Mouse (Mus musculus) heart, embryonic 16.5 days (tissue): ENCODE results near the gene Gm13277. TPM values are rescaled to one million over a fixed set of nuclear protein-coding genes. Genes with fewer than 3 reads are reported as not detected.
"Not testable (repeated sequence)": the region's sequence is repeated elsewhere in the genome, so short reads cannot be mapped to it uniquely, and the experiment has no call there.

Experiments used
- ATAC-seq: fragments of 200-750 bp; cut with Nextera tagmentation; replicated peaks from 2 replicates; pipeline ENCODE4 v1.8.0; 2017; ENCODE audit warnings: moderate number of reproducible peaks; ENCODE audit not compliant: insufficient read depth, low FRiP score; ENCODE audit errors: extremely low read depth
- H3K27ac ChIP-seq: fragments of 300-500 bp; sonication (generic); 2 replicates; pipeline ENCODE4 v1.5.1; 2014; ENCODE audit warnings: mild to moderate bottlenecking, low read length, control low read depth, moderate library complexity
- H3K27me3 ChIP-seq: fragments of 300-500 bp; sonication (generic); 2 replicates; pipeline ENCODE4 v1.6.1; 2014; ENCODE audit warnings: low read length, mixed read lengths; ENCODE audit not compliant: control insufficient read depth, insufficient read depth
- H3K36me3 ChIP-seq: fragments of 300-500 bp; sonication (generic); 2 replicates; pipeline ENCODE4 v1.6.1; 2014; ENCODE audit not compliant: control insufficient read depth, insufficient read depth
- H3K4me1 ChIP-seq: fragments of 300-500 bp; sonication (generic); 2 replicates; pipeline ENCODE4 v1.6.1; 2014; ENCODE audit warnings: low read length, mixed read lengths; ENCODE audit not compliant: control insufficient read depth, insufficient read depth
- H3K4me2 ChIP-seq: fragments of 300-500 bp; sonication (generic); 2 replicates; pipeline ENCODE4 v1.6.1; 2014; ENCODE audit warnings: low read depth, mild to moderate bottlenecking, control low read depth, low read length
- H3K4me3 ChIP-seq: fragments of 300-500 bp; sonication (generic); 2 replicates; pipeline ENCODE4 v1.5.1; 2014; ENCODE audit warnings: mild to moderate bottlenecking, control low read depth, low read length
- H3K9ac ChIP-seq: fragments of 300-500 bp; sonication (generic); 2 replicates; pipeline ENCODE4 v1.6.1; 2014; ENCODE audit warnings: low read length, control low read depth
- H3K9me3 ChIP-seq: fragments of 300-500 bp; sonication (generic); replicated peaks from 2 replicates; pipeline ENCODE4 v1.6.1; 2016; ENCODE audit warnings: low read length; ENCODE audit not compliant: control insufficient read depth
- WGBS: fragments of 180-500 bp; shearing (Covaris S2); extraction: QIAGEN DNeasy Blood & Tissue Kit; methylation state at CpG from one replicate; pipeline ENCODE4 v1.1.7; 2014; 5-methylcytosine and 5-hydroxymethylcytosine counted together
- polyA plus RNA-seq: library from polyadenylated mRNA; unstranded; fragments of >200 nt; fragmentation: Nextera tagmentation; extraction: Ambion mirVana; gene quantifications from 2 replicates; pipeline ENCODE4 v1.2.1, GENCODE M21; 2015

Gene Gm13277
- polyA plus RNA-seq, 1 experiment from 2014 or later = not detected

- H3K4me2 ChIP-seq = not testable (repeated sequence)
- WGBS = no CpG with 5 or more reads among the region's 29 CpGs
These were observed 14.5 kb downstream of the Gm13277 start, which contains the start of gene Gm13287 for GRCm38 (mm10) chr4:88802954-88803353. Gm13287 (plus strand) TSS chr4:88803254.

GRCm38 (mm10) chr4:88805231-88805630 lies 16.8 kb downstream of the Gm13277 start, which contains the start of gene Gm13288:
Gm13288 (plus strand) TSS chr4:88805531.
- not testable (repeated sequence) for H3K4me2 ChIP-seq, ATAC-seq, H3K36me3 ChIP-seq, H3K27ac ChIP-seq, H3K9ac ChIP-seq, H3K4me1 ChIP-seq, H3K27me3 ChIP-seq, H3K9me3 ChIP-seq
- H3K4me3 ChIP-seq = peak within 1 kb of the TSS; percentile 34
- WGBS = no CpG with 5 or more reads among the region's 8 CpGs

More at GRCm38 (mm10) chr4:88802954-88803353, 14.5 kb downstream of the Gm13277 start, which contains the start of gene Gm13287:
- not testable (repeated sequence) for H3K9ac ChIP-seq, ATAC-seq, H3K9me3 ChIP-seq, H3K4me3 ChIP-seq, H3K27me3 ChIP-seq, H3K36me3 ChIP-seq, H3K27ac ChIP-seq, H3K4me1 ChIP-seq

GRCm38 (mm10) chr4:88805761-88806160 lies 17.3 kb downstream of the Gm13277 start:
- not testable (repeated sequence) for H3K9me3 ChIP-seq, H3K4me2 ChIP-seq, H3K27me3 ChIP-seq, H3K27ac ChIP-seq, H3K9ac ChIP-seq, ATAC-seq, H3K4me1 ChIP-seq, H3K36me3 ChIP-seq
- H3K4me3 ChIP-seq = peak overlapping the region; percentile 34
- 0% methylated on average over 9 of the region's 34 CpGs for WGBS

- no peak within 1 kb of the TSS for H3K4me2 ChIP-seq
- no peaks in the 10 kb centered on the region for H3K36me3 ChIP-seq
- H3K27ac ChIP-seq = no peak within 1 kb of the TSS
- H3K9me3 ChIP-seq = no peaks in the 10 kb centered on the region
- 54% methylated on average over 3 of the region's 3 CpGs for WGBS
- no peaks in the 10 kb centered on the region for H3K27me3 ChIP-seq
- no peaks in the 10 kb centered on the region for H3K4me1 ChIP-seq
- H3K9ac ChIP-seq = no peak within 1 kb of the TSS
- no peak for ATAC-seq
- H3K4me3 ChIP-seq = no peak within 1 kb of the TSS
These were observed 27.5 kb downstream of the Gm13277 start, which contains the start of gene Ifna7 for GRCm38 (mm10) chr4:88815928-88816327. Ifna7 (plus strand) TSS chr4:88816228.

GRCm38 (mm10) chr4:88819659-88820058 lies 31.2 kb downstream of the Gm13277 start, which contains the start of gene Ifna11:
Ifna11 (plus strand) TSS chr4:88819959.
- 60% methylated on average over 1 of the region's 1 CpGs for WGBS

GRCm38 (mm10) chr4:88822995-88823394 lies 34.6 kb downstream of the Gm13277 start:
- no peaks in the 10 kb centered on the region for H3K36me3 ChIP-seq
- WGBS = 21% methylated on average over 4 of the region's 4 CpGs
- no peak overlapping the region for H3K4me2 ChIP-seq
- H3K27ac ChIP-seq = no peak overlapping the region
- H3K9me3 ChIP-seq = no peaks in the 10 kb centered on the region
- no peak overlapping the region for H3K9ac ChIP-seq
- H3K4me1 ChIP-seq = no peaks in the 10 kb centered on the region
- no peaks in the 10 kb centered on the region for H3K27me3 ChIP-seq
- H3K4me3 ChIP-seq = no peak overlapping the region
- ATAC-seq = no peak

More at GRCm38 (mm10) chr4:88819659-88820058, 31.2 kb downstream of the Gm13277 start, which contains the start of gene Ifna11:
- Histone ChIP-seq H3K27ac (no peak within 1 kb of the TSS), H3K27me3 (no peaks in the 10 kb centered on the region), H3K9me3 (no peaks in the 10 kb centered on the region), H3K4me2 (no peak within 1 kb of the TSS), H3K9ac (no peak within 1 kb of the TSS), H3K4me3 (no peak within 1 kb of the TSS), H3K4me1 (no peaks in the 10 kb centered on the region), H3K36me3 (no peaks in the 10 kb centered on the region)
- ATAC-seq = no peak

GRCm38 (mm10) chr4:88827116-88827515 lies 38.7 kb downstream of the Gm13277 start, which contains the start of gene Ifna6:
Ifna6 (plus strand) TSS chr4:88827416.
- H3K9me3 ChIP-seq, H3K4me1 ChIP-seq, H3K9ac ChIP-seq, H3K4me3 ChIP-seq, H3K27ac ChIP-seq, H3K4me2 ChIP-seq, H3K27me3 ChIP-seq, H3K36me3 ChIP-seq, ATAC-seq: not testable (repeated sequence)

- no peak overlapping the region for H3K4me3 ChIP-seq
- H3K4me2 ChIP-seq = no peak overlapping the region
- H3K27ac ChIP-seq = no peak overlapping the region
- no peaks in the 10 kb centered on the region for H3K9me3 ChIP-seq
- no peak overlapping the region for H3K9ac ChIP-seq
- no peaks in the 10 kb centered on the region for H3K27me3 ChIP-seq
- no peaks in the 10 kb centered on the region for H3K36me3 ChIP-seq
- 15% methylated on average over 4 of the region's 4 CpGs for WGBS
- ATAC-seq = no peak
- H3K4me1 ChIP-seq = no peaks in the 10 kb centered on the region
These were observed 42.1 kb downstream of the Gm13277 start for GRCm38 (mm10) chr4:88830523-88830922.

GRCm38 (mm10) chr4:88835225-88835624 lies 46.8 kb downstream of the Gm13277 start, which contains the start of gene Ifna5:
Ifna5 (plus strand) TSS chr4:88835525.
- H3K4me2 ChIP-seq, H3K36me3 ChIP-seq, H3K27me3 ChIP-seq, H3K4me3 ChIP-seq, H3K9me3 ChIP-seq, H3K27ac ChIP-seq, H3K9ac ChIP-seq, H3K4me1 ChIP-seq, ATAC-seq: not testable (repeated sequence)
- WGBS = 70% methylated on average over 1 of the region's 1 CpGs
